In the genomic region with DNA sequence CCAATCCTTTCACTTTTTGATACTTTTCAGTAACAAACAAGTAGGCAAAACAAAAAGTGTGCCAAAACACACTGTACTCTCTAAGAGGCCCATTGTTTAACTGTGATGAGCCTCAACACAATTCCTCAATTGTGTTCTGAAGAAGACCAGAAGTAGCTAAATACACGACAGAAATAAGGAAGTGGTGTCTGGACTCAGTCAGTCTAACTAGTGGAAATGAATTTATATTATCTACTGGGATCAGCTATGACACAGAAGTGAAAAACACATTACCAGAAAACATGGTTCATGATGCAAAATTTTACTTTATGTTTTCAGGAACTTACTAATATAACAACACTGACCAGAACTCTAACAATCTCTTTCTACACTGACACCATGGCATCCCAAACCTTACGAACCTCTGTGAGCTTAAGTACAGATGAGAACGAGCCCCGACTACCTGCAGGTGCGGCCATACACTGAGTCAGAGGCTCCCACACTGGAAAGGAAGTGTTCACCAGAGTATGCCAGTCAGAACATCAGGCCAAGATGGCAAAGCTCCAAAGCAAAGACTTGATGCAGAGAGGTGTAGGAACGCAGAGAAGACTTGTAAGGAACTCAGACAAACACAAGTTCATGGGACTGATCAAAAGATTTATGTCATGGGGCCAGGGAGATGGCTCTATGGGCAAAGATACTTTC, we compare ENCODE assay signal across 15 mouse cellular contexts. TPM values are rescaled to one million over a fixed set of nuclear protein-coding genes. Genes with fewer than 3 reads are reported as not detected.
A peak's percentile ranks its signal among the peaks of the same experiment; 100 is the strongest.
DNase-seq lines count a peak whose midpoint lies in the region; ATAC-seq and TF ChIP-seq lines count a peak whose summit lies in the region.
"Had no signal": no experiment of that assay in that cellular context is flagged by ENCODE, and none has a peak within 500 bp of the region (broad histone marks: within the 10 kb centered on the region; RNA-seq: fewer than 3 reads in every experiment).

No protein-coding gene starts in this region.

- no peak overlapping the region for H3K4me3 ChIP-seq in lung, postnatal 0 days (ENCODE audit: low read depth, low read length)
- no peak overlapping the region for H3K4me3 ChIP-seq in macrophage (ENCODE audit: inconsistent target)
- H3K4me3 ChIP-seq: heart, adult 2 months; hindbrain, embryonic 10.5 days; liver, embryonic 13.5 days; midbrain, embryonic 13.5 days had no signal

- ATAC-seq in lung, postnatal 0 days: no peak
- ATAC-seq: midbrain, embryonic 13.5 days had no signal

- no peaks in the 10 kb centered on the region for H3K27me3 ChIP-seq in lung, postnatal 0 days (replicated peaks; ENCODE audit: insufficient read depth, low read length)
- H3K27me3 ChIP-seq: liver, embryonic 13.5 days; midbrain, embryonic 13.5 days had no signal

- peak; percentile 23 for DNase-seq in lung, postnatal 0 days (ENCODE audit: low spot score)
- DNase-seq in lung, postnatal 4 days: no peak
- peak; percentile 48 for DNase-seq in T-cell, adult 2 months (ENCODE audit: low spot score)
- DNase-seq in thymus, postnatal 36 days: peak; percentile 28 to 36
- DNase-seq in gastrocnemius, adult 18-20 months (ENCODE audit: low spot score): no peak
- DNase-seq in heart, adult 8-10 months (ENCODE audit: low spot score): no peak
- no peak for DNase-seq in left cerebral cortex, adult 11 months (ENCODE audit: low spot score)
- DNase-seq: adrenal gland, postnatal 10 days; cerebellum, adult 9-10 months; heart, adult 2 months; kidney, adult 8-10 months; liver, embryonic 13.5 days had no signal

- no peak overlapping the region for H3K9ac ChIP-seq in lung, postnatal 0 days (replicated peaks; ENCODE audit: low read depth)
- H3K9ac ChIP-seq: liver, embryonic 13.5 days; midbrain, embryonic 13.5 days had no signal

- peaks cover 100% of the 10 kb centered on the region for H3K79me2 ChIP-seq in macrophage (ENCODE audit: inconsistent target)

- no peak overlapping the region for H3K4me2 ChIP-seq in lung, postnatal 0 days (replicated peaks; ENCODE audit: low read depth, low read length)
- H3K4me2 ChIP-seq: liver, embryonic 13.5 days; midbrain, embryonic 13.5 days had no signal

- H3K9me3 ChIP-seq in lung, postnatal 0 days (ENCODE audit: low read length): no peaks in the 10 kb centered on the region
- H3K9me3 ChIP-seq: hindbrain, embryonic 10.5 days; liver, embryonic 13.5 days; midbrain, embryonic 13.5 days had no signal

- H3K4me1 ChIP-seq in lung, postnatal 0 days (ENCODE audit: insufficient read depth, low read depth, low read length): peaks cover 4% of the 10 kb centered on the region; the same call in 1 of the 2 replicates
- H3K4me1 ChIP-seq: hindbrain, embryonic 10.5 days had no signal

- no peak for TF ChIP-seq CTCF in lung, postnatal 0 days (IDR thresholded peaks at IDR 0.05)

- no peaks in the 10 kb centered on the region for H3K36me3 ChIP-seq in lung, postnatal 0 days (ENCODE audit: insufficient read depth, low read length)
- no peaks in the 10 kb centered on the region for H3K36me3 ChIP-seq in macrophage (ENCODE audit: inconsistent target)
- H3K36me3 ChIP-seq: liver, embryonic 13.5 days; midbrain, embryonic 13.5 days had no signal

- peak overlapping the region; percentile 43; the same call in 1 of the 2 replicates for H3K27ac ChIP-seq in lung, postnatal 0 days (ENCODE audit: low read length)
- peak overlapping the region; percentile 31 for H3K27ac ChIP-seq in macrophage
- H3K27ac ChIP-seq: heart, adult 2 months; hindbrain, embryonic 10.5 days; liver, embryonic 13.5 days; midbrain, embryonic 13.5 days had no signal

- no peak for TF ChIP-seq EP300 in lung, postnatal 0 days (IDR thresholded peaks at IDR 0.05)

- WGBS in lung, postnatal 0 days: 36% methylated on average over 6 of the region's 6 CpGs
- 7% methylated on average over 6 of the region's 6 CpGs for WGBS in macrophage (ENCODE audit: missing documents)

RNA-seq across cellular contexts. Expression of a gene that starts 19.2 kb away (rescaled TPM):
- polyA plus RNA-seq in lung, postnatal 0 days (2015; fragmentation: Nextera tagmentation; extraction: Ambion mirVana): 25.8 and 30.6 TPM in 2 replicates
- 10 to 100 TPM; 53.5 to 97.8 (median 68.9) TPM for total RNA-seq in macrophage (2018; cell fraction: chromatin; rRNA removed)
- 100 to 1,000 TPM in 6 of 26 experiments, 10 to 100 TPM in 20; 70.5 to 112 (median 93.3) TPM for total RNA-seq in macrophage (2018; cell fraction: cytosol; rRNA removed)
- total RNA-seq in macrophage (2018; cell fraction: nucleus; rRNA removed): 100 to 1,000 TPM in 7 of 26 experiments, 10 to 100 TPM in 19; 68.7 to 134 (median 81.3) TPM
- 58.5 to 99.5 TPM (median 73.3 TPM) in 3 replicates for polyA plus RNA-seq in macrophage (2018)
- total RNA-seq in gastrocnemius, adult 18-20 months (2021): 10 to 100 TPM; 12.3 to 15.7 TPM
- total RNA-seq in heart, adult 8-10 months (2022): 10 to 100 TPM; 22.8 to 27.3 (median 25.2) TPM

RNA-seq across cellular contexts. Expression of a gene that starts 39.6 kb away (rescaled TPM):
- polyA plus RNA-seq in lung, postnatal 0 days (2015; fragmentation: Nextera tagmentation; extraction: Ambion mirVana): 57.7 and 61.4 TPM in 2 replicates
- 10 to 100 TPM in 18 of 26 experiments, 1 to 10 TPM in 8; 2.5 to 31.8 (median 16.8) TPM for total RNA-seq in macrophage (2018; cell fraction: chromatin; rRNA removed)
- total RNA-seq in macrophage (2018; cell fraction: cytosol; rRNA removed): 10 to 100 TPM; 21.3 to 34.3 (median 27.7) TPM
- total RNA-seq in macrophage (2018; cell fraction: nucleus; rRNA removed): 10 to 100 TPM in 25 of 26 experiments, 1 to 10 TPM in 1; 9.8 to 41.6 (median 16.8) TPM
- polyA plus RNA-seq in macrophage (2018): 30.5 to 37.7 TPM (median 33.8 TPM) in 3 replicates
- total RNA-seq in gastrocnemius, adult 18-20 months (2021): 10 to 100 TPM; 10.5 to 12.7 TPM
- 10 to 100 TPM; 17.3 to 20.2 (median 20.0) TPM for total RNA-seq in heart, adult 8-10 months (2022)

RNA-seq across cellular contexts. Expression of a gene that starts 39.6 kb away (rescaled TPM):
- polyA plus RNA-seq in lung, postnatal 0 days (2015; fragmentation: Nextera tagmentation; extraction: Ambion mirVana): 17.3 and 21.6 TPM in 2 replicates
- total RNA-seq in macrophage (2018; cell fraction: chromatin; rRNA removed): 1 to 10 TPM in 13 of 26 experiments, under 1 TPM in 6, not detected in 7; 0.25 to 7.9 (median 1.3) TPM
- total RNA-seq in macrophage (2018; cell fraction: cytosol; rRNA removed): 10 to 100 TPM in 8 of 26 experiments, 1 to 10 TPM in 18; 3.2 to 12.7 (median 8.2) TPM
- total RNA-seq in macrophage (2018; cell fraction: nucleus; rRNA removed): 1 to 10 TPM in 21 of 26 experiments, under 1 TPM in 5; 0.69 to 7.5 (median 1.8) TPM
- polyA plus RNA-seq in macrophage (2018): 6.1 to 13.3 TPM (median 8.9 TPM) in 3 replicates
- 10 to 100 TPM in 1 of 2 experiments, 1 to 10 TPM in 1; 9.3 to 10.9 TPM for total RNA-seq in gastrocnemius, adult 18-20 months (2021)
- total RNA-seq in heart, adult 8-10 months (2022): 10 to 100 TPM in 3 of 4 experiments, 1 to 10 TPM in 1; 9.1 to 12.9 (median 12.4) TPM

RNA-seq across cellular contexts. Expression of a gene that starts 56.9 kb away (rescaled TPM):
- 5.5 and 6.0 TPM in 2 replicates for polyA plus RNA-seq in lung, postnatal 0 days (2015; fragmentation: Nextera tagmentation; extraction: Ambion mirVana)
- total RNA-seq in macrophage (2018; cell fraction: chromatin; rRNA removed): 100 to 1,000 TPM in 6 of 26 experiments, 10 to 100 TPM in 20; 52.4 to 113 (median 86.0) TPM
- total RNA-seq in macrophage (2018; cell fraction: cytosol; rRNA removed): 10 to 100 TPM; 19.6 to 31.8 (median 27.9) TPM
- 10 to 100 TPM; 31.4 to 74.7 (median 50.0) TPM for total RNA-seq in macrophage (2018; cell fraction: nucleus; rRNA removed)
- polyA plus RNA-seq in macrophage (2018): 16.1 to 23.9 TPM (median 16.3 TPM) in 3 replicates
- total RNA-seq in gastrocnemius, adult 18-20 months (2021): 10 to 100 TPM; 10.8 to 11.9 TPM
- total RNA-seq in heart, adult 8-10 months (2022): 10 to 100 TPM; 10.0 to 13.9 (median 11.7) TPM

Comparison
In these comparisons a context has a peak if more than half of its experiments do, and no peak if none do; other contexts are left out.
1. DNase-seq: peak in lung, postnatal 0 days (single experiment), T-cell, adult 2 months (single experiment) and thymus, postnatal 36 days (2 of 2); none in lung, postnatal 4 days (0 of 2), gastrocnemius, adult 18-20 months (single experiment), heart, adult 8-10 months (single experiment) and left cerebral cortex, adult 11 months (single experiment).